Mouse (Mus musculus): ENCODE measurements around the gene Cysrt1. TPM values are rescaled to one million over a fixed set of nuclear protein-coding genes. Genes with fewer than 3 reads are reported as not detected.
"Not testable (repeated sequence)": the region's sequence is repeated elsewhere in the genome, so short reads cannot be mapped to it uniquely, and the experiment has no call there.

Gene Cysrt1
- polyA plus RNA-seq, 1 experiment: 0.59 TPM

DNA sequence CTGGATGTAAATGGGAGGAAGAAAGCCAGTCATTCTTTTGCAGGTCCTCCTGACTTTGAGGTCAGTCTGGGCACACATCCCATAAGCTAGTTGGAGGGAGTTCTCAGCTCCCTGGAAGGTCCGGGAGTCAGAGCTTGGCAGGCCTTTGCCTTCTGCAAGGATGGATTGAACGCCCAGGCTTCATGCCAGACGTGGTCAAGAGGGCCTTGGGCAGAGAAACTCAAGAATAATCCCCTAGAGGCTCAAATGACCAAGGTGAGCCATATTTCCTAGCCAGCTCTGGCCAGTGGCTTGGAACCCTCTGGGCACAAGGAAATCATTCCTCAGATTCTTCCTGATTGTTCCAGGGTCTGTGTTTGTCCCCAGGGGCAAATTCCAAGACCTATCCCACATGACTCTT, 22.6 kb upstream of the Cysrt1 start:
- DNase-seq (ENCODE audit: low read depth): no peak

DNA sequence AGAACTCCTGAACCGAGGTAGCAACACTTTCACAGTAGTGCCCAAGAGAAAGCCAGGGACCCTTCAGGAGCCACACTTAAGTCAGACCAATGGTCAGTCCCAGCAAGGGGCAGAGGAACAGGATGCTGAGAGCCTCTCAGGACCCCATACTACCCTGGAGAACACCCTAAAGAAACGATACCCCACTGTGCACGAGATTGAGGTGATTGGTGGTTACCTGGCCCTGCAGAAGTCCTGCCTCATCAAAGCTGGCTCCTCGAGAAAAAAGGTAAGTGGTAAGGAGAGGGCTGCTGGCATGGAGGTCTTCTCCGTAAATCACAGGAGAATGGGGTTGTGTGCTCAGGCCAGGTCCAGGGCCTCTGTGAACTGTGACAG, 22.0 kb upstream of the Cysrt1 start:
- DNase-seq (ENCODE audit: low read depth): no peak

DNA sequence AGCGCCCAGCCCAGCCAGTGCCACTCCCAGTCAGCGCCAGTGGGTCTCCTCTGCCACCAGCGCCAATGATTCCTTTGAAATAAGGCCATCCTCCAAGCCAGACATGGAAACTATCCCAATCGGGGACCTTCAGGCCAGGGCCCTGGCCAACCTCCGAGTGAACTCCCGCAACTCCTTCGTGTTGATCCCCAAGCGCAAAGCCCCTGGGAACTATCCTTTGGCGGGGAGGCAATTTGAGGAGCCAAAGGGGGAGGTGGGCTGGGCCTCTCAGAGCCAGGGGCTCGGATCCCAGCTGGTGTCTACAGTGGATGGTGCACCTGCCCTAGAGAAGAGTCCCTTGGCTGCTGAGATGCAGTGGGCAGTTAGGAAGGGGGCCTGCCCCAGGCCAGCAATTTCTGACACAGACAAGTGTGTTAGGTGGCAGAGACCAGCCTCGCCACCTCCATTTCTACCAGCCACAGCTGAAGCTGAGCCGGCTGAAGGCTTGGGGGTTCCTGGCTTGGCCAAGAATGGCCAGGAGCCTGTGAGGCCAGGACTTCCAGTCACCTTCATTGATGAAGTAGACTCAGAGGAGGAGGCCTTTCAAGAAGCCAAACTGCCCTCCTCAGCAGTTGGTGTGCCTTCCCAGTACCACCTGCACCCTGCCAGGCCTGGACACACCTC, 21.5 kb upstream of the Cysrt1 start:
- no peak for DNase-seq (ENCODE audit: low read depth)

DNA sequence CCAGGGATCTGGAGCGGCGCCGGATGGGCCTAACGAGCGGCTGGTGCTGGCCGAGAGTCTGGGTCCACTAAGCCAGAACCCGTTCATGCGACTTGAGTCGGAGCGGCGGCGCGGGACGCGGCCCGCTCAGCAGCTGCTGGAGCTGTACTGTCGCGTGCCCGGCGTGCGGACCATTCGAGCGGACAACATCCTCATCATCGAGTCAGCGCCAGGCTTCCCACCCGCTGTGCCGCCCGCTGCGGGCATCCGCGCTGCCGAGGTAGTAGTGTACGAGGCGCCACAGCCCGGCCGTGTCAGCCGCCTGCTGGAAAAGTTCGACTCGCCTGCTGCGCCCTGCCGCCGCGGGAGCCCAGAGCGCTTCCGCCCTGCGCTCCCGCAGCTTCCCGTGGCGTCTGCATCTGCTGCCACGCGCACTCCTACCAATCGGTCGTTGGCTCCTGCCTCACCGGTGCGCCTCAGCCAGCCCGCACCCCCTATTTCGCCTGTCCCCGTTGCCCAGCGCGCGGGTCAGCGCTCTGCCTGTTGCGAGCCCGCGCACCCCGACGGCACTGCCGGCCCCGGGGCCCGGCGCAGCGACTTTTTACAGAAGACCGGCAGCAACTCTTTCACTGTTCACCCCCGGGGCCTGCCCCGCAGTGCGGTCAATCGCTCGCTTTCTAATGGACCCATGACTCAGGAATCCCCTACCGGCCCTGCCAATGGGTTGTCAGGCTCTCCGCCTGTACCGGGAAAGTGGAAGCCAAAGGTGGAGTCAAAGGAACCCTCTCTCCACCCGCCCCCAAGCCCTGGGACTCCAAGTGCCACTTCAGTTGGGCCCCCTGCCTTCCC, 20.8 kb upstream of the Cysrt1 start:
- no peak for DNase-seq (ENCODE audit: low read depth)

DNA sequence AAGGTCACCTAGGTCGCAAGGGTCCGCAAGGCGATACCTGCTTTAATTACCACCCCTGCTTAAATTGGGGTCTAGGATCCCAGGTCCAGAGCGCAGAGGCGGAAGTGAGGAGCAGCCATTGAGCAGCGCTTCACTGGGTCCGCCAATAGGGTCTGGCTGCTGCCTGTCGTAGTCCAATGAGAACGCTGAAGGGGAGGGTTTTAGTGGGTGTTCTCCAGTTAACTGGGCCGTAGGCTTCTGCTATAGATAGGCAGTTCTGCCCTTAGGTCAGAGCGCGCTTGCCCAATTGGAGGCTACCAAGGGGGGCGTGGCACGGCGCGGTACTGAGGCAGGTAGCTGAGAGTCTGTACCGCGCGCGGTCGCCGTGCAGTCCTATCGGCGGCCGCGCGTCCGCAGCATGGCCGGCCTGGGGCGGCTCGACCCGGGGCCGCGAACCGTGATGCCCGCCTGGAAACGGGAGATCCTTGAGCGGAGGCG, 20.1 kb upstream of the Cysrt1 start, which contains the start of gene Tprn:
TSS of gene Tprn (plus strand) at position 328 of the 477 bp plus-strand sequence.
- DNase-seq (ENCODE audit: low read depth): peak; percentile 90

DNA sequence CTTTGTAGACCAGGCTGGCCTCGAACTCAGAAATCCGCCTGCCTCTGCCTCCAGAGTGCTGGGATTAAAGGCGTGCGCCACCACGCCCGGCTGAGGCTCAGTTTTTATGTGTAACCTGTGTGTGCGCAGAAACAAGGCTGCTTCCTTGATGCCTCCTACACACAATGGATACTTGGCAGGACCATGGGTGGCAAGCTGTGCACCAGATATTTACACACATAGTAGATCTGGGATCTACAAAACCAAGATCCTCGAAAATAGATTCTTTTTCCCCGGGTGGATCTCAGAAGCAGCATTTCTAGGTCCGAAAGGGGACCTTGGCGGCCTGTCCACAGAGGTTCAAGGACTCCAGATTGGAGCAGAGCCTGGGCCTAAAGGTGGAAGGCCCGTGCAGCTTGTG, 19.6 kb upstream of the Cysrt1 start:
- DNase-seq (ENCODE audit: low read depth): no peak

DNA sequence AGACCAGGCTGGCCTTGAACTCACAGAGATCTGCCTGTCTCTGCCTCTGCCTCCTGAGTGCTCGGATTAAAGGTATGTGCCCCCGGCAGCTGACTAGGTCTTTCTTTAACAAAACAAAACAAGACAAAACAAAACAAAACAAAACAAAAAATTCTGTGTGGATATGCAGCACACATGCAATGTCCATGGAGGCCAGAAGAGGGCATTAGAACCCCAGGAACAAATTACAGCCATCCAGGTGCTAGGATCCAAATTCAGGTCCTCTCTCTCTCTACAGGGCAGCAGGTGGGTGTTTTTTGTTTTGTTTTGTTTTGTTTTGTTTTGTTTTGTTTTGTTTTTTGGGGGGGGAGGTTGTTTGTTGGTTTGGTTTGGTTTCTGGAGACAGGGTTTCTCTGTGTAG, 16.6 kb upstream of the Cysrt1 start:
- no peak for DNase-seq (ENCODE audit: low read depth)

DNA sequence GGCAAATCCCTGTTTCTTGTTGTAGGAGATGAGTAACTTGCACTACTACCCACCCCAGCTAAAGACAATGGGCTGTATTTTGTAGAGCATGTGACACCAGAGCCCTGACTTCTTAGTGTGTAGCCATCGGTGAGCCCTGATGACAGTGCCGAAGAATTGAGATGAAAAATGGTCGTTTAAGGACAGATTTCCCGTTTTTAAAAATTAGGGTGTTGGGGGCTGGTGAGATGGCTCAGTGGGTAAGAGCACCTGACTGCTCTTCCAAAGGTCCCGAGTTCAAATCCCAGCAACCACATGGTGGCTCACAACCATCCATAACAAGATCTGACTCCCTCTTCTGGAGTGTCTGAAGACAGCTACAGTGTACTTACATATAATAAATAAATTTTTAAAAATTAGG, 15.0 kb upstream of the Cysrt1 start:
- DNase-seq (ENCODE audit: low read depth): not testable (repeated sequence)

DNA sequence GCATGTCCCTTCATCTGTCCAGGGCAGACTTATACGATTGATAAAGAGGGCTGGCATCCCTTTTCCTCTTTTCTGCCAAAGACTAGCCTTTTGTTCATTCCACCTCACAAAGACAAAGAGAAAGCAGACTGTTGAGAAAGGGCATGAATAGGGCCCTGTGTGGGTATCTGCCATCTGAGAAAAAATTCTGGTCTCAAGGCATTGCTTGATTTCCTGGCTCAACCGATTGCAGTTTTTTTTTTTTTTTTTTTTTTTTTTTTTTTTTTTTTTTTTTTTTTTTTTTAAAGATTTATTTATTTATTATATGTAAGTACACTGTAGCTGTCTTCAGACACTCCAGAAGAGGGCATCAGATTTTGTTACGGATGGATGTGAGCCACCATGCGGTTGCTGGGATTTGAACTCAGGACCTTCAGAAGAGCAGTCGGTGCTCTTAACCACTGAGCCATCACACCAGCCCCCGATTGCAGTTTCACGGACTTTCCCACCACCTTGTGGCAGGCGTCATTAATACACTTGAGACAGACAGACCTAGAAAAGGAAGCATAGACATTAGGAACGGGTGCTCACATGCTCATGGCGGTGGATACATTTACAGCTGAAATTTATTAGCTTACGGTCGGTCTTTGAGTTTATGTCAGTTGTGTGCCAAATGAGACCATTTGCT, 14.3 kb upstream of the Cysrt1 start:
- DNase-seq (ENCODE audit: low read depth): not testable (repeated sequence)

DNA sequence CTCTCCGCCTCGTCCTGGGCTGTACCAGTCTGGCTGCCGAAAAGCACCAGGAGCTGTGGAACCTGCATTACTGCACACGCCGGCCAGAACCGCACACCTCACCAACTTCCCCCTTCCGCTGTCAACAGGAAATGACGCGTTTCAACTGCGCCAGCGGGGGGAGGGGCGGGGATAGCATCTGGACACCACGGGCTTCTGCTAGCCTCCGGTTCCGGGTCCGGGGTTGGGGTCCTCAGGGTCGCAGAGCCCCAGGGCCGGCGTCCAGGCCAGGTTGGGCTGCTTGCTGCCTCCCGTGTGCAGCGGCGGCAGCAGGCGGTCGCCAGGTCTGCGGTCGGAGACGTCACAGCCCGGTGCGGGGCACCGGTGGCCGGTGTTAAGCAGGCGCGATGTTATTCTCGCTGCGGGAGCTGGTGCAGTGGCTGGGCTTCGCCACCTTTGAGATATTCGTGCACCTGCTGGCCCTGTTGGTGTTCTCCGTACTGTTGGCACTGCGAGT, 13.1 kb upstream of the Cysrt1 start, which contains the start of gene Tmem203:
TSS of gene Tmem203 (plus strand) at position 156 of the 496 bp plus-strand sequence.
- DNase-seq (ENCODE audit: low read depth): no peak

DNA sequence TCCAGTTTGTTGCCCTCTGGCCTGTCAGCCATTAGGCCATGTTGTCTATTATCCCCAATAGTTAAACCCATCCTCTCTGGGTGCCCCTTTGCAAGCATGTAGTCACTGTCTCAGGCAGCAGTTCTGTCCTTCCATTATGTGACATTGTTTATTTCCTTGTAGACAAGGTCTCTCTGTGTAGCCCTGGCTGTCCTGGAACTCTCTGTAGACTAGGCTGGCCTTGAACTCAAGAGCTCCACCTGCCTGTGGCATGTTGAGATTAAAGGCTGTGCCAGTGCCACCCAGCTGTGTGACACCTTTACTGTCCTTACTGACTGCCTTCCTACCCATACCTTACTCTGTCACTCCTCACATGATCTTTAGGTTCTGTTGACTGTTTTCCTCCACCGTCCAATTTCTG, 10.1 kb upstream of the Cysrt1 start:
- DNase-seq (ENCODE audit: low read depth): no peak

DNA sequence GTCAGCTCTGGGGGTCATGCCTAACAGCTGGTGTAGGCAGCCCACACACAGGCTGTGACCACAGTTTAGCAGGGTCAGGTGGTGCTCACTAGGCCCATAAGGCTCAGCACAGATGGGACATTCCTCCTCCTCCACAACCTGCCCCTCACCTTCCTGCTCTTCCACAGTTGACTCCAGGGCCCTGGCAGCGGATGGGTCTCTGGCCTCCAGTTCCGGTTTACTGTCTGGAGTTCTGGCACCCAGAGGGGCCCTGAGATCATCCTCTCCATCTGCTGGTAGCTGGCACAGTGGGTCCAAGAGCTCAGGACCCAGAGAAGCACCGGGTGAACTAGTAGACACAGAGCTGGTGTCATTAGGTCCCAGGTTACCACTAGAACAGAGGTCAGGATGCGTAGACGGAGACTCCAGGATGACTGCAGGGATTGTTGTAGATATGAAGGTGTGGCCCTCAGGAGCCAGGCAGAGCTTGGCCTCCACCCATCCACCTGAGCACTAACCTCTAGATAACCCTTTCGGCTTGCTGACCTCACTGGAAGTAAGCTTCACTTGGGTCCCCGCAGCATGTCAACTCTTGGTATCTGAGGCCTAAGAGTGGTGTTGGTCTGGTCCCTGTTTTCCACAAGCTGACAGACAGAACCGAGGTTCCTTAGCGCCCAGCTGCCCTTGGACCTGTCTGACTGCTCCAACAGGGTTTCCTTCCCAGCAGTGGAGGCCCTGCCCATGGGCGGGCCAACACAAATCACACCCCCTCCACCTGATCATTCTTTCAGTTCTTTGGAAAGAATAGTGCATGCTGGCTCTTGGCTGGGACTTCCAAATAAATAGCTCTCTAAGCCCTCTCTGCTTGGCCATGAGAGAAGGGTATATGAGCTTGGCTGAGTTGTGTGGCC, 4.2 kb upstream of the Cysrt1 start, which contains the start of gene AL732309.1:
TSS of gene AL732309.1 (minus strand) at position 681 of the 890 bp plus-strand sequence.
- DNase-seq (ENCODE audit: low read depth): no peak

DNA sequence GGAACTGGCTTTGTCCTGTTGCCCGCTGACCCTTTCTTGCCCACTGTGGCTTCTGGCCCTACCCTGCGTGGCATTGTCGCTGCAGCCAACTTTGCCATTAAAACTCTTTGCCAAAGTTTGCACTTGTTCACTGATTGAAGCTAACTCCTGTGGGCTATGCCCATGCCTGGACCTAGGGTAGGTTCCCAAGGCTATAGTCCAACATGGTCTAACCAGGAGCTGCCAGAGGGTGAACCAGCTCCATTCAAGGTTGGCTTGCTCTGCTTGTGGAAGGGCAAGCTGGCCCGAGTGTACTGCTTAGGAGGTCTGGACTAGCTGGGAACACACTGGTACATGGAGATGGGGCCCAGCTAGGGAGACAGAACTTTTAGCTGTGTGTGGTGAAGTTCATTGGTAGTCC, 1.9 kb upstream of the Cysrt1 start:
- DNase-seq (ENCODE audit: low read depth): no peak

DNA sequence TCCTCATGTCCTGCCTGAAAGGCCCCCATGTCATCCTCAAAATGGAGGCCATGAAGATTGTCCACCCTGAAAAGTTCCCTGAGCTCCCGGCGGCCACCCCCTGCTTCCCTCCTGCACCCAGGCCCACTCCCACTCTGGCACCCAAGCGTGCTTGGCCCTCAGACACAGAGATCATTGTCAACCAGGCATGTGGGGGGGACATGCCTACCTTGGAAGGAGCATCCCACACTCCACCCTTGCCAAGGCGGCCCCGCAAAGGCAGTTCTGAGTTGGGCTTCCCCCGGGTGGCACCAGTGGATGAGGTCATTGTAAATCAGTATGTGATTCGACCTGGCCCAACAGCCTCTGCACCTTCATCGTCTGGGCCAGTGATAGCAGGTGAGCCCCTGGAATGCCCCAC, 1.1 kb upstream of the Cysrt1 start:
- DNase-seq (ENCODE audit: low read depth): no peak

DNA sequence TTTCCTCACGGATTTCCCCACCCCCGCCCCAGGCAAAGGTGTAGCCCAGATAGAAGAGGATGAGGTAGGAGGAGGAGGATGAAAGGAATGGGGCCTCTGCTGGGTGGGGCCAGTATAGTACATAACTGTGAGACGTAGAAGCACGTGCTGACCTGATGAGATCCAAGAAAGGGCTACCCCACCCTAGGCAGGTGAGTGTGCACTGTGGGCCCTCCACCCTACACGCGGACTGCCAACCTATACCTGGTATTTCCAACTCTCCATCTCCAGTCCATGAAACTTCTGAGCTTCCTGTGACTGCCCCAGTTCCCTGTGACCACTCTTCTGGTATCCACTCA, 845 bp downstream of the Cysrt1 start:
- no peak for DNase-seq (ENCODE audit: low read depth)

DNA sequence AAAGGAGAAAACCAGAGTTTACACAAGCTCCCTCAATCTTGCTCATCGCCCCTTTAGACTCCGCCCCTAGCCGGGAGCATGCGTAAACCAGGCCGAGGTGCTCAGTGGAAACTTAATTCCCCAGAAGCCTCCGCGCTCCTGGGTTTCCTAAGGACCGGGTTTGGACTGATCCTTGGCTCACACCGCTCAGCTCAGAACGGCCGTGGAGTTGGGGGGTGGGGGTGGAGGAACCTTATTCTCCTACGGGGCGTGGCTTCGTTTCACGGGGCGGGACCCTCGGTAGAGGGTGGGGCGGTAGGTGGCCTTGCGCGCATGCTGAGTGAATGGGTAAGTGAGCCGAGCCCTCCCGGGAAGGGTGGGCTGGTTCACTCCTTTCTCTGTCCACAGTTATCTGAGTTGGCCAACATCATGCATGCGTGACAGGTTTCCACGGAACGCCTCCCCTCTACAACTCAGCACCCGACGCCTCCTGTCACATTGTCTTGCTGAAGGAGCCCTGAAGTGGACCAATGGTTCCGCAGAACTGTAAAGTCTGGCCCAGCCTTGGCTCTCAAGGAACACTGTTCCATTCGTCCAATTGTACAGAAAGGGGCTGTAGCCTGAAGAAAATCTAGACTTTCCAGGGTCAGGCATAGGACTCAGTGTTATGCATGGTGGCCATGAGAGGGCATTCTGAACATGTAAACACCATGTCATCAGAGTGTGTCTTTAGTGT, 1.4 kb downstream of the Cysrt1 start:
- no peak for DNase-seq (ENCODE audit: low read depth)

DNA sequence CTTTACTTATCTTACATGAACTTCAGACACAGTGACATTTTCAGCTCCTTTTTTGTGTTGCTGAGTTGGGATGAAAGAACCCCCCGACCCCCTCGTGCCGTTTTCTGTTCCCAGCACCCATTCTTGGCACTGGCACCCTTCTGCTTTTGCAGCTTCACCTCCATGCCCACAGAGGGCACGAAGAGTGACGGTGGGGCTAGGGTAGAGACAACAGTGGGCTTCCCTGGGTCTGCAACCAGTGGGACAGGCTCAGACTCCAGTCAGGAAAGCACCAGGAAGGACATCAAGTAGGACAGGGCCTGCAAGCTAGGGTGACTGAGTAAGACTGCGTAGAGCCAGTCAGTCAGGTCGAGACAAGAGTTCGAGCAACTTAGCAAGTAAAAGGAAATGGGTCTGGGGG, 1.9 kb downstream of the Cysrt1 start:
- no peak for DNase-seq (ENCODE audit: low read depth)

DNA sequence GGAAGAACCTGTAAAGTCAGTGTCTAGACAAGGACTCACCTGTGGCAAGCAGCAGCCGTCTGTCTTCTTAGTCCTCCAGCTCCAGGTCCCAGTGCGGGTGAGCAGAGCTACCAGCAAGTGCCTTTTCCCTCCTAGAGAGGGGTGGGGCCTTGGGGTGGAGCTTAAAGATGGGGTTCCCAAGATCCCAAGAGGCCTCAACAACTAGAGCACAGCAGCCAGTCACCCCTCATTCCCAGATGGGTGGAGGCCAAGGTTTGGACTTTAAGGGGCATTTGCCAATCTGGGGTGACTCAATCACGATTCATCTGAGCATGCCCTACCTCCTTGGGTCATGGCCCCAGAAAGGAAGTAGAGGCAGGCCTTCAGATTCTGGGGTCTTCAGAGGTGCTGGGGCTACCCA, 2.5 kb downstream of the Cysrt1 start:
- no peak for DNase-seq (ENCODE audit: low read depth)

DNA sequence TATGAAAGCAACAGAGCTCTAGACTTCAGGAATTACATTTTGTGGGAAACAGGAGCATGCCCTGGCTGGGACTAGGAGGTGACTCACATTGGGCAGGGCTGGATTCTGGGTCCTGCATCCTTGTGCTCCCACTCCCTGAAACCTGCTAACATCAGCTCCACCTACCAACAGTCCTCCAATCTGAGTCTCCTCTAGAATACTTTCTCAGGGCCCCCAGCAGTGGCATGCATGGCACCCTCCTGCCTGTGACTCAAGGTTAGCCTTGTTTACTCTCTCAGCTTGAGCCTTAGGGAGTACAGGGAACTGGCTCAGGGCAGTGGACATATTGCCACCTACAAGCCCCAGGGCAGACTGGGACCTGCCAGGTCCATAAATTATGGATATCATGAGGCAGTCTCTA, 4.1 kb downstream of the Cysrt1 start:
- DNase-seq (ENCODE audit: low read depth): no peak

DNA sequence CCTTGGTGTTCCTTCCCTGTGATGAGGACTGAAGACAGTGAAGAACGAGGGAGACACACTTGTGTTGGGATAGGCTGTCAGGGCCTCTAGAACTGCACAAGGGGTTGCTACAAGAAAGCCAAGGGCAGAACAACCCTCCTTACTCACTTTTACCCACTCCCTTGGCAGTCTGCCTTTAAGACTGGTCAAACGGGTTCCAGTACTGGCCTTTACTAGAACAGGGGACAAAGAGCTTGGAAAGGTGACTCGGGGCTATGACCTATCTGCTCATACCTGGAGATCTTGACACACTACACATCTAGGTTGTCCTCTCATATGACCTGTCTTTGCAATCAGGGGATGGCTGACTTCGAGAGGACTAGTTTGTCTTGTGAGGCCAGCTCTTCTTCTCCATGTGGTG, 4.7 kb downstream of the Cysrt1 start:
- no peak for DNase-seq (ENCODE audit: low read depth)

DNA sequence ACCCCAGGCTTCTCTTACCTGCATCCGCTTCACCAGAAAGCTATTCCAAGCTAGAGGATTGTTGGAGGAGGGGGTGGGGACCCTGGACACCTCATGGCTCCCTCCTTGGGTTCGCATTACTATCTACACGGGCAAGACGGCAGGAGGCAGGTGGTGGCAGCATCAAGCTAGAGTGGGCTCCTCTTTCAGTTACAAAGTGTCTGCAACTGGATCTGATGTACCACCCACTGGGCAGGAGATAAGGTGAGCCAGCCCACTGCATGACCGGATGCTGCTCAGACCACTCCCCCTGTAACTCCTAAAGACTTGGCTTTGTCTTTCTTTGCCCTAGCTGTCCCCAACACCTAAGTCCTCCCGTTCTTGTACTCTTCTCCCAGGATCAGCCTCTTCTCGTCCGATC, 5.6 kb downstream of the Cysrt1 start, which contains the start of gene Rnf224:
TSS of gene Rnf224 (minus strand) at position 174 of the 400 bp plus-strand sequence.
- DNase-seq (ENCODE audit: low read depth): no peak
